Mouse (Mus musculus): ENCODE results near the gene Ing3.

Gene Ing3

DNA sequence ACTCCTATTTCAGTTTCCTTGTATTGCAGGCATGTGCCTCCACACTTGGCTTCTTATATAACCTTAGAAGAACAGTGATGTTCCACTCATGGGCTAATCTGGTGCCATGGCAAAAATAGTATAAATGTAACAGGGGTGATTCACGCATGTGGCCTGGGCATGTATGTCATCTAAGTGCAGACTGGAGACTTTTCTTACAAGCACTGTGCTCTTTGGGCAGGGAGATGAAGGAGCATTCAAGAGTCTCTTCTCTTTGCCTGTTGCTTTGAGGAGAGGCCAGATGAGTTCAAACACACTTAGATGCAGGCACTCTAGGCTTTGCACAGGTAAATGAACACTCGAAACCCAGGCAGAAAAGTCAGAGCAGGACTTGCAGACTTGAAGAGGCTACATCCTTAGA, 74.8 kb downstream of the Ing3 start:
- no peak for DNase-seq (ENCODE audit: low spot score)
